Mouse (Mus musculus): ENCODE measurements around the gene Creb5. TPM values are rescaled to one million over a fixed set of nuclear protein-coding genes. Genes with fewer than 3 reads are reported as not detected.

The Creb5 gene
- polyA plus RNA-seq, 1 experiment from 2014 or later = 1.1 TPM

GRCm38 (mm10) chr6:53688762-53689477 lies 401.9 kb downstream of the Creb5 start:
- no peak for DNase-seq (ENCODE audit: low spot score)

- DNase-seq (ENCODE audit: low spot score) = no peak
Measured at GRCm38 (mm10) chr6:53691006-53691405, 403.9 kb downstream of the Creb5 start.

GRCm38 (mm10) chr6:53695216-53695615 lies 408.1 kb downstream of the Creb5 start:
- no peak for DNase-seq (ENCODE audit: low spot score)

GRCm38 (mm10) chr6:53696471-53696870 lies 409.4 kb downstream of the Creb5 start:
- no peak for DNase-seq (ENCODE audit: low spot score)

GRCm38 (mm10) chr6:53696921-53697320 lies 409.9 kb downstream of the Creb5 start:
- DNase-seq (ENCODE audit: low spot score) = no peak

- DNase-seq (ENCODE audit: low spot score) = no peak
Measured at GRCm38 (mm10) chr6:53698128-53698749, 411.2 kb downstream of the Creb5 start.

GRCm38 (mm10) chr6:53704440-53704839 lies 417.4 kb downstream of the Creb5 start:
- DNase-seq (ENCODE audit: low spot score) = no peak

- no peak for DNase-seq (ENCODE audit: low spot score)
Measured at GRCm38 (mm10) chr6:53706604-53707330, 419.7 kb downstream of the Creb5 start.

- no peak for DNase-seq (ENCODE audit: low spot score)
Measured at GRCm38 (mm10) chr6:53707795-53708194, 420.7 kb downstream of the Creb5 start.

GRCm38 (mm10) chr6:53709694-53710442 lies 422.8 kb downstream of the Creb5 start:
- DNase-seq (ENCODE audit: low spot score) = no peak

GRCm38 (mm10) chr6:53710560-53710959 lies 423.5 kb downstream of the Creb5 start:
- DNase-seq (ENCODE audit: low spot score) = no peak

- DNase-seq (ENCODE audit: low spot score) = peak; percentile 1
Measured at GRCm38 (mm10) chr6:53713152-53713551, 426.1 kb downstream of the Creb5 start.

- DNase-seq (ENCODE audit: low spot score) = no peak
Measured at GRCm38 (mm10) chr6:53714908-53715321, 427.8 kb downstream of the Creb5 start.

GRCm38 (mm10) chr6:53716013-53716412 lies 428.9 kb downstream of the Creb5 start:
- no peak for DNase-seq (ENCODE audit: low spot score)

- DNase-seq (ENCODE audit: low spot score) = no peak
Measured at GRCm38 (mm10) chr6:53720009-53720408, 432.9 kb downstream of the Creb5 start.

- DNase-seq (ENCODE audit: low spot score) = peak; percentile 55
Measured at GRCm38 (mm10) chr6:53721595-53721994, 434.5 kb downstream of the Creb5 start.

- no peak for DNase-seq (ENCODE audit: low spot score)
Measured at GRCm38 (mm10) chr6:53722694-53723093, 435.6 kb downstream of the Creb5 start.

- DNase-seq (ENCODE audit: low spot score) = no peak
Measured at GRCm38 (mm10) chr6:53730487-53730886, 443.4 kb downstream of the Creb5 start.

- no peak for DNase-seq (ENCODE audit: low spot score)
Measured at GRCm38 (mm10) chr6:53730996-53731485, 444.0 kb downstream of the Creb5 start.

GRCm38 (mm10) chr6:53733546-53733945 lies 446.5 kb downstream of the Creb5 start:
- DNase-seq (ENCODE audit: low spot score) = no peak

- DNase-seq (ENCODE audit: low spot score) = no peak
Measured at GRCm38 (mm10) chr6:53733999-53734398, 446.9 kb downstream of the Creb5 start.
